Mouse (Mus musculus) layer of hippocampus, adult 2 months (tissue): ENCODE results near the gene Selenon. TPM values are rescaled to one million over a fixed set of nuclear protein-coding genes. Genes with fewer than 3 reads are reported as not detected.

Source experiments
- DNase-seq, 2 experiments: peaks; one replicate each; pipeline ENCODE4 v3.0.0; 2022; ENCODE audit warnings: low spot score in 2 of 2
- H3K27ac ChIP-seq: fragments of 200-600 bp; 2 replicates; pipeline ENCODE4 v1.8.1; 2022
- H3K4me3 ChIP-seq: fragments of 200-600 bp; 2 replicates; pipeline ENCODE4 v1.8.1; 2022; ENCODE audit warnings: mild to moderate bottlenecking
- CTCF ChIP-seq: fragments of 200-600 bp; conservative IDR thresholded peaks from 2 replicates; pipeline ENCODE4 v1.8.1; 2022; ENCODE audit warnings: antibody characterized with exemption, mild to moderate bottlenecking, moderate library complexity
- total RNA-seq, 2 experiments: library from RNA; stranded (reverse); gene quantifications; 2 replicates each; pipeline ENCODE4 v1.2.3; 2021

The Selenon gene
- total RNA-seq, 2 experiments from 2014 or later: 17.3 to 19.7 TPM

DNA sequence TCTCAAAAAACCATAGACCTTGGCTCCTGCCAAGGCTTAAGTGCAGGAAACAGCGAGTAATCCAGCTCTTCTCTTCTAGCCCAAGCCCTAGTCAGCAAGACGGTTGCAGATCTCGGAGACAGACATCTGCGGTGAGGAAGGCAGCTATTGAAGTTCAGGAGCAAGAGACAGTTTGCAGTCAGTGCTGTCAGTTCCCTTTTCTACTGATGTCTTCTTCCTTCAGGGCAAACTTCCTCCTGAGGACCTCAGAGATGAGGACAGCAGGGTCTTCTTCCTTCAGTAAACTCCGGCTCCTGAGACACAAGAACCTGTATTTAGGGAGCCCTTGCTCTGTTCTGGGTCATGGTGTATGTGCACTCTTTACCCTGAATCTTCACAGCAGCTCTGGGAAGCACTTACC is 25.7 kb downstream of the Selenon start:
- DNase-seq: no peak

DNA sequence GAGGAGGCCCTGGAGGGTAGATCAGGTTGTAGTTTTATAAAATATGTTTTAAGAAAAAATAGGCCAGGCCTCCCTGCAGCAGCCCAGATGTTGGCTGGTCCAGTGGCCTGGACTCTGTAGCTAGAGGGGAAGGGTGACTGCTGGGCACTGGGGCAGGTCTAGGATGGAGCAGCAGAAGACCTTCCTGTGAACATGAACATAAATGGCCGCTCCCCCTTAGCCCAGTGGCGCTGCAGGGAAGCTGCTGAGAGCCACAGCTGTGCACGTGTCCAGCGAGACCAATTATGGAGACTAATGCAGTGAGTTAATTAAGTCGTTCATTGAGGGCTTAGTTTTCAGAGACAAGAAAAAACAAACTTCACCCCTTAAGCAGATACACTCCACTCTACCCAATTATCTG is 26.2 kb downstream of the Selenon start:
- H3K4me3 ChIP-seq: no peak overlapping the region
- no peak for TF ChIP-seq CTCF
- 0 out of 2 replicates have a peak overlapping the region, but pooled peaks have one; percentile 6 for H3K27ac ChIP-seq
- no peak for DNase-seq

More for the DNA sequence above, 25.7 kb downstream of the Selenon start:
- Histone ChIP-seq H3K27ac (no peak overlapping the region), H3K4me3 (no peak overlapping the region)
- TF ChIP-seq CTCF: no peak

DNA sequence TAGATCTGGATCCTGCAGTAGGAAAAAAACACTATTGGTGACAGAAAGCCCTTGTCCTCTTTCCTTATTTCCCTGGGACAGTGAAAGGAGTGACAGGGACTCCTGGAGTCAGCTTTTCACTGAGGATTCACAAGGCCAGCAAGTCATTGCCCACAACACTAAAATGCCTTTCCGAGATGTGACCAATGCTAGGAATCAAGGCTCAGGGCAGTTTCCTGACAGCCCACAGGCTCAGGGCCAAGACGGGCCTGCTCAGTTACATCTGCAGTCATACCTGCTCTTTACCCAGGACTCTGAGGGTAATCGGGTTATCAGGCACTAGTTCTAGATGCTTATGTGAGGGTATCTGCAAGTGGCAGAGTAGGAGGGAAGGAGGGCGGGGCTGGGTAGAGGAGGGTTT is 28.5 kb downstream of the Selenon start:
- H3K27ac ChIP-seq: no peak overlapping the region
- H3K4me3 ChIP-seq: no peak overlapping the region
- no peak for TF ChIP-seq CTCF
- no peak for DNase-seq

DNA sequence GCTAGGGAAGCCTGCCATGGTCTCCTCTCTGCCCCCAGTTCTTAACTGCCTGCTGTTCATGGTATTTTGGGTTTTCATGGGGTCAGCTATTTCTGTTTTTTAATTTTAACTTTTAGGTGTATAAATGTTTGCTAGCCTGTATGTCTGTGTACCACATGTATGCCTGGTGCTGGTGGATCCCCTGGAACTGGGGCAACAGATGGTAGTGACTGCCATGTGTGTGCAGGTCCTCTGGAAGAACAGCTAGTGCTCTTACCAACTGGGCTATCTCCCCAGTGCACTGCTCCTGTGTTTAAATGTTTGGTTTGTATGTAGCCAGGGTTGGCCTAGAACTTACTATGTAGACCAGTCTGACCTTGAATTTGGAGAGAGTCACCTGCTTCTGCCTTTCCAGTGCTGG is 32.7 kb downstream of the Selenon start:
- DNase-seq: peak in 1 of 2 experiments; percentile 45
- TF ChIP-seq CTCF: no peak
- peak overlapping the region; percentile 49 for H3K27ac ChIP-seq
- no peak overlapping the region for H3K4me3 ChIP-seq

DNA sequence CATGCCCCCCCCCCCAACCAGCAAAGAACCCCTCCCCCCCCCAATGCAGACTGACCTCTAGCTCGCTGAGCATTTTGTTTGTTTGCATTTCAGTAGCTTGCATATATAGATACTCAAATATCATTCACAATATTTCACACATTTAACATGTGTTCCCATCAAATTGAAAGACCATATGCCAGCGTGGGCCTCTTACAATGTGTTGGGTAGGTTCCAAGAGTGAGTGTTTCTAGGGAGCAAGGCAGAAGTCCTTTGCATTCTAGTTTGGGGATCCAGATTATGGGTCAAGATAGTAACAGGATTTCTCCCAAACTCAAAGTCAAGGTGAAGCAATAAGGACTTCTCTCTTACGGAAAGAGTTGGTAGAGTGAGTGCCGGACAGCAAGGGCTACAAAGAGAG is 33.4 kb downstream of the Selenon start:
- Histone ChIP-seq H3K27ac (0 out of 2 replicates have a peak overlapping the region, but pooled peaks have one; percentile 8), H3K4me3 (no peak overlapping the region)
- peak in 1 of 2 experiments; percentile 55 for DNase-seq
- no peak for TF ChIP-seq CTCF

GRCm38 (mm10) chr4:134517719-134518118 is 34.2 kb downstream of the Selenon start:
- no peak for TF ChIP-seq CTCF
- no peak for DNase-seq
- Histone ChIP-seq H3K27ac (peak overlapping the region; percentile 68; the same call in 1 of the 2 replicates), H3K4me3 (no peak overlapping the region)

DNA sequence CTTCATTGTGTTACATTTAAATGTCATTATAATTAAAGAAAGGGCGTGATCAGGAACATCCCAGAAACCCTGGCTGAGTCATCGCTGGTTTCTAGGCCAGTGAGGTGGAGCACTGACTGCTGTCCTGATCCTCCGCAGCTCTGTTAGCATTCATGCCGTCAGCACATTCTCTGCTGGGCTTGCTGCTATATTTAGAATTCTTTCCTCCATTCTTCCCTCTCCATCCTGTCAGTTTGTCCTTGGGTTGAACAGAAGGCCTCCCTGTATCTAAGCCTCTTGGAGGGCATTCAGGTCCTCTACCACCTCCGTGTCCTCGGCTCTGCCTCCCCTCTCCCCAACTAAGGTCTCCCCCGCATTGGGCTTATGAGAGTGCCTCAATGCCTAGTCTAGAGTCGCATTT is 35.0 kb downstream of the Selenon start:
- H3K4me3 ChIP-seq: no peak overlapping the region
- peak in 1 of 2 experiments; percentile 37 for DNase-seq
- no peak for TF ChIP-seq CTCF
- peak overlapping the region; percentile 68; the same call in 1 of the 2 replicates for H3K27ac ChIP-seq

GRCm38 (mm10) chr4:134515614-134516013 is 36.4 kb downstream of the Selenon start:
- no peak for TF ChIP-seq CTCF
- DNase-seq: no peak
- Histone ChIP-seq H3K27ac (no peak overlapping the region), H3K4me3 (no peak overlapping the region)

DNA sequence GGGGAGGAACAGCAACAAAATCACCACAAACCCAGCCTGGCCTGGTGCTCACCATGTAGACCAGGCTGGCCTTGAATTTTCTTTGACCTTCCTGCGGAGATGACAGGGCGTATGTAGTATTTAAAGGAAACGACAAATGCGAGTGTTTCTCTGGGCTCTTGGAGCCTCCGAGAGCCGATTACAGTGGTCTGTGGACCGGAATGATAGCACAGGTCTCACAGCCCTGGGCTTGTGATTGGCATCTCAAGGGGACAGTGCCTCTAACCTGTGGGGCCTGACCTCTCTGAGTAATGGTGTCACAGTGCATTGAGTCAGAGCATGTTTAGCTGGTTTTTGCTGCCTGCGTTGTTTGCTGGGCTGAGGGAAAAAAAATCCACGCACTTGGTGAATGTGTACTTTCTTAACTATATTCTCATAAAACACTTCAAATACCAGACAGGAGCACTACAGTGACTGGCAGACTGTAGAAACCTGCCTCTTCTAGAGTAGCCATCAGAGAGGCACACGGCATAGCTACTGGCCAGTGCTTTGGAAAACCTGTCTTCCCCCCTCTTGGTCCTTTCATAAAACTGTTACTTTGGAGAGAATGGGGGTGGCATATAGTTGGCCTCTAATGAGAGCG is 37.5 kb downstream of the Selenon start:
- DNase-seq: no peak
- Histone ChIP-seq H3K4me3 (no peak overlapping the region), H3K27ac (no peak overlapping the region)
- no peak for TF ChIP-seq CTCF

DNA sequence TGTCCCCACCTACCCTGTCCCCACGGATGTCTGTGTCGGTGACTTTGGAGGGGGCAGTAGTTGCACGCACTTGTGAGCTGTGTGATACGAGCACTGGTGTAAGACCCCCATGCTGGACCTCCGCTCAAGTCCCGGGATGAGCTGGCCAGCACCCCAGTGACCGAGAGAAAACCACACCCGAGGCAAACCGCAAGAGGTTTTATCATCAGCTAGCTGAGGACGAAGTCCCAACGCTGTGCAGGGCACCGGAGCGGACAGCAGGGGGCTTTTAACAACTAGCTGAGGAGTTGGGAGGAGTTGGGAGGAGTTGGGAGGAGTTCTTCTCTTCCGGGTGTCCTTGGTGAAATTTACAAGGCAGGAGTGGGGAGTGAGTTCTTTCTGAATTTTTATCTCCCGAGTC is 39.2 kb downstream of the Selenon start:
- no peak overlapping the region for H3K4me3 ChIP-seq

DNA sequence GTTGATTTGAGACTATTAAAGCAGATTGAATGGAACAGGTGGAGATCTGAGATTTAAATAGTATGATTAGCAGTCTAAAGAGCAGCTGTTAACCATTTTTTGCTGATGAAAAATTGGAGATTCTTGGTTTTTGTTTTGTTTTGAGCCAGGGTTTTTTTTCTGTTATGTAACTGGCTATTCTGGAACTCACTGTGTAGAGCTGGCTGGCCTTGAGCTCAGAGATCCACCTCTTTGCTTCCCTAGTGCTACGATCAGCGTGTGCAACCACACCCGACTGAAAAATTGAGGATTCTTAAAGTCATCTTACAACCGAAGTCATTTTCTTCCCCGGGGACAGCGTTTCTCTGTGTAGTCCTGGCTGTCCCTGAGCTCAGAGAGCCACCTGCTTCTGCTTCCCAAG is 40.2 kb downstream of the Selenon start:
- no peak for DNase-seq
- Histone ChIP-seq H3K4me3 (no peak overlapping the region), H3K27ac (no peak overlapping the region; the same call in 1 of the 2 replicates)
- TF ChIP-seq CTCF: no peak

More for the DNA sequence above, 39.2 kb downstream of the Selenon start:
- H3K27ac ChIP-seq: no peak overlapping the region
- peak in 1 of 2 experiments; percentile 53 for DNase-seq
- TF ChIP-seq CTCF: peak; percentile 68

DNA sequence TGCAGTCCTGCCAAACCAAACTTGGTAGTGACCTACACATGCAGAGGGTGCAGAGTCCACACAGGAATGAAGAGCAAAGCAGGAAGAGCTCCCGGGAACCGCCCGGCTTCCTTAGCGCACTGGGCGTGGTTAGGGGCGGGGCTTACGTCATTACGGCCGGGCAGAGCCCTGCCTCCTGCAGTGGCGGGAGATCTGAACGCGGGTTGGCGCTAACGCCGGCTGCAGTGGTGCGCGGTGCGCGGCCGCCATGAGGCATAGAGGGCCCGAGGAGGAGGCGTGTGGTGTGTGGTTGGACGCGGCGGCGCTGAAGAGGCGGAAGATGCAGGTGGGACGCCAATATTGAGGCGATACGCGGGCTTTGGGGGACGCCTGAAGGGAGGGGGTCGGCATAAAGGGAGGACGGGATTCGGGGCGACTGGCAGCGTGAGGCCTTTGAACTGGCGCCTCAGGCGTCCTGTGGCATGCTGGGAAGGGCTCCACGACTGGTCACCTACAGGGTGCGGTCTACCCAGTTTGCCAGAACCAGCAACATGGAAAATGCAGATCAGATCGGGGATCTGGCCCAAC is 41.0 kb downstream of the Selenon start, which contains the start of gene Aunip:
Gene Aunip (plus strand): TSS at position 155 of the 567 bp plus-strand sequence.
- H3K27ac ChIP-seq: peak within 1 kb of the TSS; percentile 56; the same call in 1 of the 2 replicates
- H3K4me3 ChIP-seq: peak within 1 kb of the TSS; percentile 40
- TF ChIP-seq CTCF: no peak
- DNase-seq: peak; percentile 82 to 83

DNA sequence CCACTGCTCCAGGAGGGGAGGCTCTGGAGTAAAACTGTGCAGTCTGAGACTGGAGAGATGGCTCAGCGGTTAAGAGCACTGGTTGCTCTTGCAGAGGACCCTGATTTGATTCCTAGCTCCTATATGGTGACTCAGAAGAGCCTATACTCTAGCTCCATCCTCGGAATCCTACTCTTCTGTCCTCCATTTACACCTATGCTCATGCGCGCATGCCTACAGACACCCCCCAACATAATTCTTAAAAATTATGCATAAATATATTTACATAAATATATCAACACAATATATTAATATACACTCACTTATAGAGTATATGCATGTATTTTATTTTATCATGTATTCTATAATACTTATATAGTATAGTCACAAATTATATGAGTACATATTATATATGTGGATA is 41.6 kb downstream of the Selenon start:
- TF ChIP-seq CTCF: no peak
- no peak for DNase-seq
- Histone ChIP-seq H3K27ac (peak overlapping the region; percentile 56; the same call in 1 of the 2 replicates), H3K4me3 (peak overlapping the region; percentile 40)

DNA sequence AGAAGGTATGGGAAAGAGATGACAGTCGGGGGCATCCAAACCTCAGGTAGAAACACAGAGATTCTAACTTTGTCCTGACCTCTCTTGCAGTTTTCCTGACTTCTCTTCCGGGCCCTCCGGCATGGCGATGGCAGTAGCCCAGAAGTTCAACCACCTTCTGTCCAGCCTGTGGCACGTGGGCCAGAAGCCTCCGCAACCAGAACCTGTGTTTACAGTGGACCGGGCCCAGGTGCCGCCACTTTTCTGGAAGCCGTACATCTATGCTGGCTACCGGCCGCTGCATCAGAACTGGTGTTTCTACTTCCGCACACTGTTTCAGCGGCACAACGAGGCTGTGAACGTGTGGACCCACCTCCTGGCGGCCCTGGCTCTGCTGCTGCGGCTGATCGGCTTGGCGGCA is 45.3 kb downstream of the Selenon start:
- H3K27ac ChIP-seq: peak overlapping the region; percentile 40; the same call in 1 of the 2 replicates
- TF ChIP-seq CTCF: no peak
- no peak overlapping the region for H3K4me3 ChIP-seq
- no peak for DNase-seq
